7 mouse cellular contexts compared by ENCODE assay signal in genomic region chr10:85388071-85388750, GRCm38 (mm10). TPM values are rescaled to one million over a fixed set of nuclear protein-coding genes. Genes with fewer than 3 reads are reported as not detected.
DNase-seq lines count a peak whose midpoint lies in the region; ATAC-seq and TF ChIP-seq lines count a peak whose summit lies in the region.

No protein-coding gene starts in this region.

- peak overlapping the region; percentile 100 for H3K4me2 ChIP-seq in heart, embryonic 13.5 days
- peak overlapping the region; percentile 100 for H3K4me2 ChIP-seq in midbrain, embryonic 12.5 days (replicated peaks)

- no peak overlapping the region for H3K27ac ChIP-seq in thymus, adult 2 months (ENCODE audit: control insufficient read depth, insufficient read depth, low read length)
- H3K27ac ChIP-seq in heart, embryonic 13.5 days (replicated peaks) = no peak overlapping the region
- no peak overlapping the region for H3K27ac ChIP-seq in midbrain, embryonic 12.5 days (replicated peaks)

- H3K9ac ChIP-seq in heart, embryonic 13.5 days = peak overlapping the region; percentile 73
- H3K9ac ChIP-seq in midbrain, embryonic 12.5 days (replicated peaks) = peak overlapping the region; percentile 71

- no peaks in the 10 kb centered on the region for H3K36me3 ChIP-seq in thymus, adult 2 months (ENCODE audit: control insufficient read depth, insufficient read depth, low read length)
- H3K36me3 ChIP-seq in heart, embryonic 13.5 days = no peaks in the 10 kb centered on the region
- H3K36me3 ChIP-seq in midbrain, embryonic 12.5 days = no peaks in the 10 kb centered on the region

- peak overlapping the region; percentile 71 for H3K4me3 ChIP-seq in thymus, adult 2 months (ENCODE audit: control insufficient read depth, insufficient read depth, low read length)
- peak overlapping the region; percentile 53 for H3K4me3 ChIP-seq in heart, embryonic 13.5 days
- peak overlapping the region; percentile 69 for H3K4me3 ChIP-seq in midbrain, embryonic 12.5 days

- WGBS in thymus, adult 2 months = 3% methylated on average over 50 of the region's 50 CpGs
- 1% methylated on average over 50 of the region's 50 CpGs for WGBS in heart, embryonic 13.5 days
- whole genome bisulfite sequencing in midbrain, embryonic 12.5 days = 1% methylated on average over 46 of the region's 50 CpGs

- TF ChIP-seq CTCF in thymus, adult 2 months (IDR thresholded peaks at IDR 0.05; ENCODE audit: borderline replicate concordance, control insufficient read depth, extremely low read depth, insufficient read depth, low read length, poor library complexity) = no peak

- no peak for TF ChIP-seq POLR2A in thymus, adult 2 months (IDR thresholded peaks at IDR 0.05; ENCODE audit: control insufficient read depth, extremely low read depth, insufficient read depth, low read length, poor library complexity)

- no peak for ATAC-seq in heart, embryonic 13.5 days (ENCODE audit: extremely low read depth, insufficient number of reproducible peaks, low FRiP score, low TSS enrichment)
- ATAC-seq in midbrain, embryonic 12.5 days (ENCODE audit: low FRiP score, low read depth) = peak; percentile 2; the same call in 1 of the 2 replicates
- ATAC-seq in megakaryocyte-erythroid progenitor cell, adult 5-6 weeks (replicated peaks; ENCODE audit: low FRiP score, low TSS enrichment, poor library complexity, severe bottlenecking) = no peak

- no peaks in the 10 kb centered on the region; the same call in 1 of the 2 replicates for H3K27me3 ChIP-seq in thymus, adult 2 months (ENCODE audit: control insufficient read depth, insufficient read depth, low read length)
- H3K27me3 ChIP-seq in heart, embryonic 13.5 days (replicated peaks) = peaks cover 34% of the 10 kb centered on the region
- H3K27me3 ChIP-seq in midbrain, embryonic 12.5 days = peaks cover 26% of the 10 kb centered on the region

- peaks cover 21% of the 10 kb centered on the region for H3K4me1 ChIP-seq in thymus, adult 2 months (replicated peaks; ENCODE audit: control insufficient read depth, insufficient read depth, low read length)
- peaks cover 20% of the 10 kb centered on the region for H3K4me1 ChIP-seq in heart, embryonic 13.5 days
- H3K4me1 ChIP-seq in midbrain, embryonic 12.5 days = peaks cover 40% of the 10 kb centered on the region

- no peak for DNase-seq in thymus, adult 2 months
- no peak for DNase-seq in thymus, postnatal 0 days (ENCODE audit: low spot score)
- peak; percentile 28 for DNase-seq in cerebellum, adult 9-11 months
- DNase-seq in kidney, postnatal 14 days = peak; percentile 3

- H3K9me3 ChIP-seq in heart, embryonic 13.5 days = no peaks in the 10 kb centered on the region
- no peaks in the 10 kb centered on the region for H3K9me3 ChIP-seq in midbrain, embryonic 12.5 days

RNA-seq across cellular contexts. Expression of gene Btbd11, which starts 1.6 kb away (rescaled TPM):
- 32.0 and 32.3 TPM in 2 replicates for polyA plus RNA-seq in thymus, adult 2 months (2012; rRNA removed)
- 9.8 and 10.9 TPM in 2 replicates for polyA plus RNA-seq in thymus, postnatal 0 days (2015; fragmentation: Nextera tagmentation; extraction: Ambion mirVana)
- polyA plus RNA-seq in heart, embryonic 13.5 days (2015; fragmentation: Nextera tagmentation; extraction: Ambion mirVana) = 0.64 and 0.74 TPM in 2 replicates
- polyA plus RNA-seq in midbrain, embryonic 12.5 days (2016; fragmentation: Nextera tagmentation; extraction: Ambion mirVana) = 10.0 and 12.1 TPM in 2 replicates
- not detected in 2 replicates for total RNA-seq in megakaryocyte-erythroid progenitor cell, adult 5-6 weeks (2014; fragmentation: Nextera tagmentation)
- 0.70 and 0.80 TPM in 2 replicates for total RNA-seq in megakaryocyte-erythroid progenitor cell, adult 5-6 weeks (2017)

Comparison
In these comparisons a context has a peak if more than half of its experiments do, and no peak if none do; other contexts are left out.
1. DNase-seq: peak in cerebellum, adult 9-11 months (single experiment) and kidney, postnatal 14 days (single experiment); none in thymus, adult 2 months (single experiment) and thymus, postnatal 0 days (single experiment).
2. Peak in every context shown above with its lines, with median percentiles within 50 percentile points of each other: H3K4me3 ChIP-seq.